Mouse (Mus musculus): ENCODE results near the gene Eif1ad.

DNA sequence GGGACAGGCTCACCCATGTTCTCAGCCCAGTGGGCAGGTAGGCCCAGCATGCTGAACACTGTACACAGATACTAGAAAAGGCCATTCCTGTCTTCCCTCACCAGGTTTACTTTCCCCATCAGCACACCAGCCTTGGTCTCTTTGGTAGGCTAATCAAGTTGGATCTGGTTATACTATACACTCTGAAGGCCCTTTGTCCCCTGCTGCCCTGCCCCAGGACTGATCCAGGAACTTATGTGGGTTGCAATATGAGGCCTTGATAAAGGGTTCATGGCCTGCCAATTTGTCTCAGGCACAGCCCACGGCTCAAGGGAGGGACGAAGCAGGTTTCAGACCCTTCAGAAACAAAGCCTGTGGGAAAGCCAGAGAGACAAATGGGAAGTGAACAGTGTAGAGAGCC, 12.9 kb upstream of the Eif1ad start:
- TF ChIP-seq CTCF (IDR thresholded peaks at IDR 0.05; ENCODE audit: low read depth, low read length) = no peak
- no peak for TF ChIP-seq POLR2A (IDR thresholded peaks at IDR 0.05; ENCODE audit: borderline replicate concordance, low read depth, low read length)
